Mouse (Mus musculus): ENCODE results near the gene Gm17660. TPM values are rescaled to one million over a fixed set of nuclear protein-coding genes. Genes with fewer than 3 reads are reported as not detected.
"Not testable (repeated sequence)": the region's sequence is repeated elsewhere in the genome, so short reads cannot be mapped to it uniquely, and the experiment has no call there.

The Gm17660 gene
- total RNA-seq, 4 experiments from 2014 or later = not detected

DNA sequence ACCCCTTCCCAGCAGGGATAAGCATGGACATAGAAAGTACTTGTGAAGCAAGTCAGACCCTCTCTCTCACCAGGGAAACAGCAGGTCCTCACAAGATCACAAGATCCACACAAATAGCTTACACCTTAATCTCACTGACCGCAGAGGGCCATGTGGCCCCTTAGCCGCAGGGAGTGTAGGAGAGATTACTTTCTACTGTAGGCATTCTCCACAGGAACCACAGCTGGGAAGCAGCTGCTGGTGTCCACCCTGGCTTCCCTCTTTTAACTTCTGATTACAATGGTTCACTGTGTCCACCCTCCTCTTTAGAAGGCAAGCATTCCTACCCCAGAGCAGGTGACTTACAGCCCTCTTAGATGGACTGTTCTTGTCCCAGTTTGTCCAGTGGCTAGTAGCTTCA, 33.7 kb downstream of the Gm17660 start:
- DNase-seq (ENCODE audit: low spot score in 2 of 2) = no peak

DNA sequence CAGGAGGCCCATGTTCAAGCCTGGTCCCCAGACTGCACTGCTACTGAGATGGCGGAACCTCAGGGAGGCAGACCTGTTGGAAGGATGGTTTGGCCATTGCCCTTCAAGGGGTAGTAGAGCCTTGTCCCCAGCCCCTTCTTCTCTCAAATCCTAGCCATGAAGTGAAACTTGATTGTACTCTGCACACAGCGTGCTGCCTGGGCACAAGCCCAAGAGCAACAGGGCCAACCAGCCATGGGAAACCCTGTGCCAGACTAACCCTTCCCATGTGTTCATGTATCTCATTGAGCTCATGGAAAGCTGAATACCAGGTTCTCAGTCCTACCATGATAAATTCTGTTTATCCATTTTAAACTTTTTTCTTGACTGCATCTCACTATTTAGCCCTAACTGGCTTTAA, 34.5 kb downstream of the Gm17660 start:
- no peak for DNase-seq (ENCODE audit: low spot score in 2 of 2)

DNA sequence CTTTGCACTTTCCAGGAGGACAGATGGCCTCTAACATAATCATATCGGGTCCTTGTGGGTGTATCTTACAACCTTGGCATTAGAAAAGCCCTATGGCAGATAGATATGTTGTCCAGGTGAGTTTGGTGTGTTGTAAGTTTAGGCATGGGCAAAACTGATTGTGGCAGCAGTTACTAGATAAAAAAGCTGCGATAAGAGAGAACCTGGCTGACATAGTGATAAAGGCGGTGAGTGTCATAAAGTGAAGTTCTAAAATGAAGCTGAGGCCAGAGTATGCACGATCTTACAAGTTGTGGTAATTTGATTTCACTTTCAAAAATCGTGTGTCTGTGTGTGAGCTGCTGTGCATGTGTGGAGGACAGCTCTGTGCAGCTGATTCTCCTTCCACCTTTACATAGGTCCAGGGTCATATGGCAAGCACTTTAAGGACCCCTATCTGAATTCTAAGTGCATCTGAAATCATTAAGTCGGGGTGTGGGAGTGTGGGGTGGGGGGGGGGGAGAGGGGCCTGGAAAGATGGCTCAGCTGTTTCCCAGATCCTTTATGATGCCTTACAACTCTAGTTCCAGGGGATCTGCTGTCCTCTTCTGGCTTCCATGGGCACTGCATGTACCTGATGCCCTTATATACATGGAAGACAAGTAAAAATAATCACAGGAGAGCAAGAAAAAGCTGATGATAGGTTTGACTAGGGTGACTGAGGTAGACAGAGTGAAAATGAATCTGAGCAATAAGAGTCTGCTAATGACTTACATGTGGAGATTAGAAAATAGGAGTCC, 38.1 kb downstream of the Gm17660 start:
- DNase-seq (ENCODE audit: low spot score in 2 of 2) = no peak

DNA sequence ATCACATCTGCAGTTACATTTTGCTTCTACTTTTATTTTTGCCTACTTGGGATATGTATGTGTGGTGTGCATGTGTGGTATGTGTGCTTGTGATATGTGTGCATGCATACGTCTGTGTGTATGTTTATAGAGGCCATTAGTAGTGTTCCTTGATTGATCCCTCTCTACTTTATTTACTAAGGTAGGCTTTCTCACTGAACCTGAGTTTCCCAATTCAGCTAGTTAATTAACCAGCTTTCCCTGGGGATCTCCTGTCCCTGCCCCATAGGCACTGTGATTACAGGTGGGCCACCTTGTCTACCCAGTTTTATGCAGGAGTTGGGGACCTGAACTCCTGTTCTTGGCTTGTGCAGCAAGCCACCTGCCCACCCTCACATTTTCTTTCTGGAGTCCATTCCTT, 40.7 kb downstream of the Gm17660 start:
- no peak for DNase-seq (ENCODE audit: low spot score in 2 of 2)

DNA sequence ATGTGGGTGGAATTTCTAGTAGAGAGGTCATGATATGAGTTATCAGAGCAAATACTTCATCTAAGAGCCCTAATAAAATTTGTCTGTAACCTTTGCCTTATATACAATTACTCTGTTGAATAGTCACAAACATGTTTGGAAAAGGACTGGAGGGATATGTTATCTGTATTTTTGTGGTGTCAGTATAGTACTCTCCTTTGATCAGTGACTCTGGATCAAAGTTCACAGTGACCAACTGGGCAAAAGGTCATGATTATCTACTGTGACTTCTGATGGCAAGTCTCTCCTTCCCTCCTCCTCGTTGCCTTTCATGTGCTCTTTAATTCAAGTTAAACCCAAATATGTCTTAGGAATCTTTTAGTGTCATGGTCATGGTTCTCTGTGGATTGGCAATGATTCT, 41.6 kb downstream of the Gm17660 start:
- no peak for DNase-seq (ENCODE audit: low spot score in 2 of 2)

DNA sequence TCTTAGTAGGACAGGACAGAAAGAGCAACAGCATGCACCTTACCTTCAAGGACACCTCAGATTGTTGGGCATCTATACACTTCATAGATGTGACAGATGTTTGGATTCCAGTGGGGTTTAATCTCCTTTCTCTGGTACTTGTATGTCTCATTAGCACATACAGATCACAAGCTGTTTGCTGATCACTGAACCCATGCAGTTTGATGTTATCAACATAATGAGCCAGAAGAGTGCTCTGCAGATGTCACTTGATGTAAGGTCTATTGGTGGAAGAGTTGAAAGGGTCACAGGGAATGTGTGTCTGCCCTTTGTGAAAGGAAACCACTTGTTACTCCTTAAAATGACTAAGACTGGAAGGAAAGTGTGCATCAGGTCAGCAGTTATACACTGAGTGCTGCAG, 42.3 kb downstream of the Gm17660 start:
- DNase-seq (ENCODE audit: low spot score in 2 of 2) = no peak

DNA sequence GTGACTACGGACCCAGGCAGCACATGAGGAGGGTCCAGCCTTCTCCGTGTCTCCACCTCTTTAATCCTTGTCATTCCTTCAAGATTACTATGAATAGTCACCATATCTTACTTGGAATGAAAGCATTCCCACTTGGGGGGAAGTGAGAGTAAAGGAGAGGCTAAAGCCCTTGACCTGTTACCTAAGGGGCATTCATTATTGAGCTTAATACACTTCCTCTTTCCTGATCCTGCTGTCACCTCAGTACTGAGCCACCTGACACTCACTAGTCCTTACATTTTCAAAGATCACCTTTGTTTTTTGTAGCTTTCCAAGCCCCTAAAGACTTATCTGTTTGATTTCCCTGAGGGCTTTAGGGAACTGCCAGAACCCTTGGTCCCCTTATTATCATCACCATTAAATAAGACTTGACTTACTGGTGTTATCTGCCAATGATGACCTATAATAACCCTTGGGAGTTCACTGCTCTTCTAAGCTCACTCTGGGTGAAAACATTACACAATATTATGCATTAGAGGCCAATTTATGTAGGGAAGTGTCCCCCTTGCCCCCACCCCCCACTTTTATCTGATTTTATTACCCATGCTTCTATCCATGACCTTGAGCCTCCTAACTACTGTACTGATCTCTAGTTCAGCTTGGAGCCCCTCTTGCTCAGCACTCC, 44.8 kb downstream of the Gm17660 start:
- DNase-seq (ENCODE audit: low spot score in 2 of 2) = no peak

DNA sequence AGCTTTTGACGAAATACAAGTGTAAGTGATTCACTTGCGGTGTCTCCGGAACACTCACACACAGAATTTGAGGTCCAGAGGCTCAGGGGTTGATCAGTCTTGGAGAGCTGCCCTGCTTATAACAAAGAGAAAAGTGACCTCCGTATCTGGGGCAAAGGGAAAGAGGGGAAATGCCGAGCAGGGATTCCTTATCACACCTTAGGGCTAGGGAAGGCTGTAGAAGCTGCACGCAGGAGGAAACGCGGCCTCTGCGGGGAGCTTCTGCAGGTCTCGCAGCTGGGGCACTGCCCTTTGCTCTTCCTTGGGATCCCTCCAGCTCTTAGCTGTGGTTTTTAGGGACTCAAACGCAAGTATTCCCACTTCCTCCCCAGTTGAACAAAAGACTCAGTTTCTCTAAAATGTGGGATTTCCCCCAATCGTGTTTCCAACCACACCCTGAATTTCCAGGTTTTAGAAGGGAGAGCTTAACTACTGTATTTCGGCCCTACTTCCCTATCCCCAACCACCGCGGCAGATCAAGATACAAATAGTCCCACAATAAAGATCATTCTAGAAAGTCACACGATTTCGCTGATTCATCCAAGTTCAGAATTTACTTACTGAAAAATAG, 52.1 kb downstream of the Gm17660 start:
- DNase-seq (ENCODE audit: low spot score in 2 of 2) = no peak

DNA sequence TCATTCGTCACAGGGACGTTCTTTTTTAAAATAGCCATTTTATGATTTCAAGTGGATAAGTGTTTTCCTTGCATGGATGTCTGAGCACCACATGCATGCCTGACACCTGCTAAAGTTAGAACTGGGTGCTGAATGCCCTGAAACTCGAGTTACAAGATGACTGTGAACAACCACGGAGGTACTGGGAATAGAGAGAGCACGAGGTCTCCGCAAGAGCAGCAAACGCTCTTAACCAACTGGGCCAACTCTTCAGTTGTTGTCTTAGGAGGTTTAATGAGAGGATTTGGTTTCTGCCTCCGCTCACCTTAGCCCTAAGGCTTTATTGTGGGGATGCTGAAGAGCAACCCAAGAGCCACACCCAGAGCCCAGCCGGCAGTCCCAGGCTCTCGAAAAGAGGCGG, 52.6 kb downstream of the Gm17660 start:
- DNase-seq (ENCODE audit: low spot score in 2 of 2) = no peak

DNA sequence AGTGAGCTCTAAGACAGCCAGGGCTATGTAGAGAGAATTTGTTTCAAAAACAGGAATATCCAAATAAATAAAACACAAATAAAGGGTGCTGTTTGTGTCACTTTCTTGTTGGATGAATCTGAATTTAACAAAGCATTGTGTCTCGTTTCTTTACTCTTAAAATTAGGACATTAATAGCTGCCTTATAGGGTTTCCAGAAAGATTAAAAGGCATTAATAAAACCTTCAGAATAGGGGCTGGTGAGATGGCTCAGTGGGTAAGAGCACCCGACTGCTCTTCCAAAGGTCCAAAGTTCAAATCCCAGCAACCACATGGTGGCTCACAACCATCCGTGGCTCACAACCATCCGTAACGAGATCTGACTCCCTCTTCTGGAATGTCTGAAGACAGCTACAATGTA, 53.2 kb downstream of the Gm17660 start:
- DNase-seq (ENCODE audit: low spot score in 2 of 2) = not testable (repeated sequence)

DNA sequence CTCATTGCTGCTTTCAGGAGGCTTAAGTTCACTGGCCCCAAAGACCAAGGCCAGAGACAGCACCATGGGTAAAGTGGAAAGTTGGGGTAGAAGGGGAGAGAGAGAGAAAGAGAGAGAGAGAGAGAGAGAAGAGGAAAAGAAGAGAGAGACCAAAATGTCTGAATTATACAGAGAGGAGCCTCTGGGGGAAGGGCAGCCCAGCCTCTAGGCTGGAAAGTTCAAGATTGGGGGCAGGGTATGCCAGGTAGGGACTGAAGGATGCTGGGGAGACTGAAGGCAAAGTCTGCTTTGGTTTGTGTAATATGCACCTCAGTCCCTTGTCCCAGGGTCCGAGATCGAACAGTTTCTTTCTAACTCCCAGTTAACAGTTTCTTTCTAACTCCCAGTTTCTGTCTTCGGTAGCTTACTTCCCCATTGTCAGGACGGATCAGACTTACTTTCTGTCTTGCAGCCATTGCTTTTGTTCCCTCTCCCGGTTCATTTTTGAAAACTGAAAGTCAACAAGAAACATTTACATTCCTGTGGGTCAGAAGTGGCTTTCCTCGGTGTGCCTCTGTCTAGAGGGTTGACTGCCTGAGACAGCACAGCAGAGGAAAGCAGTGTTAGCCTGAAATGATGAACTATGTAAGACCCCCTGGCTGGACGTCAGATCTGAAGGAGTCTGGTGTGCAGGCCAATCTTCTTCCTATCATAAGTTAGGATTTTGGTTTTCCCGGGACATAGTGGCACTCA, 54.0 kb downstream of the Gm17660 start:
- DNase-seq (ENCODE audit: low spot score in 2 of 2) = no peak

DNA sequence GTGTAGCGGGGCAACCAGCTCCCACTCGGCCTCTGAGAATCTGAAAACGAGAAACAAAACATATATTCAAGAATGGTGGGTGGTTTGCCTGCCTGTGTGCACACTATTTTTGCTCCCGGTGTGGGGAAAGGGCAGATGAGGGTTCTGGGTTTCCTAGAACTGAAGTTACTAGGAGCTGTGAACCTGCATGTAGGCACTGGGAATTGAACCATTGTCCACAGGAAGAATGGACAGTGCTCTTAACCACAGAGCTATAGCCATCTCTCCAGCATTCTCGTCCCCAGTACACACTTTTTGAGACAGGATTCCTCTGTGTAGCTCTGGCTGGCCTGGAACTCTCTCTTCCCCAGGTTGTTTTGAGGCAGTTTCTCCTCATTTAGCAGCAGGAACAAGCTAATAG, 54.9 kb downstream of the Gm17660 start:
- DNase-seq (ENCODE audit: low spot score in 2 of 2) = no peak

DNA sequence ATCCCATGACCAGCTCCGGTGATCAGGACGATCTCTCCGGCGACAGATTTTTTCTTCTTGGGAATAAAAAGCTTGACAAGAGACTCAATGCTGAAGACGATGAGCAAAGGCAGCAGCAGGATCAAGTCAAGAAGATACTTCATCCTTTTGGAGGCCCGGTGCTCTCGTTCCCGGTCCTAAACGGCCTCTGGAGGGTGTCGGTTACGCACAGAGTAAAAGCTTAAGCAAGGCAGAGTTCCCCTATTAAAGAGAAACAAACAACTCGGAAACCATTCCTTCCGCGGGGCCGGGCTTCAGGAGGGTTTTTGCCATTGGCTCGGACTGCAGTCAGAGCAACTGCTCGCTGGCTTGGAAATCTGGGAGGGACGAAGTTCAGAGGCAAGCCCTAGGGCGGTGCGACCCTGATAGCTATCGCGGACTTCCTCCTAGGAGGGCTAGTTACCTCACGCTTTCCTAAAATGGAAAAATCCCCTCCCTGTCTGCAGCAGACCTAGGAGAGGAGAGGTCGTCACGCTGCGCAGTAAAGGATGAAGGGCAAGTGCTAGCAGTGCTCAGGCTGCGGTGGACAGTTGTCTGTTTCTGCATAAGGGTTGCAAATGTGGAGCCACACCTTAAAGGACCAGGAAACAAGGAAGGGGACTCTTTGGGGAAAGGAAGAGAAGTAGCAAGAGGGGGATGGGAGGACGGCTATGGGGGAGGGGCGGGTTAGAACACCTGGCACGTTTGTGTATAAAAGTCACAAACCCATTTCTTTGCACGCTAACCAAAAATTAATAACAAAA, 55.6 kb downstream of the Gm17660 start, which contains the start of gene Hsd17b11:
Gene Hsd17b11 (minus strand): TSS at position 323 of the 782 bp plus-strand sequence.
- DNase-seq (ENCODE audit: low spot score in 2 of 2) = peak; percentile 71

Small RNA genes lying within 50 kb of the gene (microRNA-seq; reads per million reads assigned to microRNA genes)
- 2.5 reads per million for gene Mir5619

Other genes starting within 250 kb of the Gm17660 start
- 10 to 100 TPM; 24.2 to 29.4 (median 27.6) TPM for gene Klhl8, start 166.3 kb downstream of the Gm17660 start, total RNA-seq (2022)
- not detected for gene Hsd17b13, start 100.2 kb downstream of the Gm17660 start, total RNA-seq (2022)
- 1 to 10 TPM; 4.8 to 8.4 (median 7.0) TPM for gene Hsd17b11, start 55.7 kb downstream of the Gm17660 start, total RNA-seq (2022)
- 10 to 100 TPM; 62.8 to 74.7 (median 69.1) TPM for gene Nudt9, start 31.3 kb downstream of the Gm17660 start, total RNA-seq (2022)
- gene Sparcl1, start 36.1 kb upstream of the Gm17660 start, total RNA-seq (2022) = 100 to 1,000 TPM in 2 of 4 experiments, 10 to 100 TPM in 2; 70.3 to 108 (median 94.1) TPM
- not detected for gene Dspp, start 93.1 kb upstream of the Gm17660 start, total RNA-seq (2022)
- 1 to 10 TPM in 1 of 4 experiments, under 1 TPM in 3; 0.51 to 1.2 (median 0.68) TPM for gene Dmp1, start 125.0 kb upstream of the Gm17660 start, total RNA-seq (2022)
- gene Ibsp, start 221.6 kb upstream of the Gm17660 start, total RNA-seq (2022) = not detected
- gene Mepe, start 247.7 kb upstream of the Gm17660 start, total RNA-seq (2022) = not detected

Data from gastrocnemius, adult 8-10 months (tissue).